Mouse (Mus musculus) left cerebral cortex, postnatal 4 days (tissue): ENCODE data around the gene Hist1h4b. TPM values are rescaled to one million over a fixed set of nuclear protein-coding genes. Genes with fewer than 3 reads are reported as not detected.
"Not testable (repeated sequence)": the region's sequence is repeated elsewhere in the genome, so short reads cannot be mapped to it uniquely, and the experiment has no call there.

Experiments used
- DNase-seq: peaks from one replicate; pipeline ENCODE4 v3.0.0-alpha.2; 2022
- intact Hi-C: fragments of 180-260 bp; cut with DNase I; formaldehyde crosslinking; loops from one replicate; pipeline ENCODE4 v1.15.1; 2025
- total RNA-seq, 2 experiments: library from RNA; stranded (reverse); gene quantifications; 2 replicates each; pipeline ENCODE4 v1.2.3; 2021

Hist1h4b gene
- total RNA-seq, 2 experiments from 2014 or later = 139 to 151 TPM

GRCm38 (mm10) chr13:23739069-23739921 lies 17.5 kb upstream of the Hist1h4b start:
- intact Hi-C loops = no loop called here
- peak; percentile 87 for DNase-seq

DNA sequence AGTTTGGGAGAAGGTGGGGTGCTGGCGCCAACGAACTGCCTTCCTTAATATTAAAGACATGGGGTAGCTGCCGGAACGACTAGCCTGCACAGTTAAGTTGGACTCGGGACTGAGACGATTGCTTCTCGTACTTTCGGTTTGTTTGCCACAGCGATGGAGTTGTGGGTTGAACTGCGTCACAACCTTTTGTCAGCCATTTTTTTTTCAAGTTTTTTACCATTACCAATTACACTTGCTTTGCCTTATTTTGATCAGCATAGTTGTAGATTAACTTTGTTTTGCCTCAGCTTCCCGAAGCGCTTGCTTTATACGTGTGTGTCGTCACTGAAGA lies 16.9 kb upstream of the Hist1h4b start:
- DNase-seq = no peak
- intact Hi-C loops = no loop called here

DNA sequence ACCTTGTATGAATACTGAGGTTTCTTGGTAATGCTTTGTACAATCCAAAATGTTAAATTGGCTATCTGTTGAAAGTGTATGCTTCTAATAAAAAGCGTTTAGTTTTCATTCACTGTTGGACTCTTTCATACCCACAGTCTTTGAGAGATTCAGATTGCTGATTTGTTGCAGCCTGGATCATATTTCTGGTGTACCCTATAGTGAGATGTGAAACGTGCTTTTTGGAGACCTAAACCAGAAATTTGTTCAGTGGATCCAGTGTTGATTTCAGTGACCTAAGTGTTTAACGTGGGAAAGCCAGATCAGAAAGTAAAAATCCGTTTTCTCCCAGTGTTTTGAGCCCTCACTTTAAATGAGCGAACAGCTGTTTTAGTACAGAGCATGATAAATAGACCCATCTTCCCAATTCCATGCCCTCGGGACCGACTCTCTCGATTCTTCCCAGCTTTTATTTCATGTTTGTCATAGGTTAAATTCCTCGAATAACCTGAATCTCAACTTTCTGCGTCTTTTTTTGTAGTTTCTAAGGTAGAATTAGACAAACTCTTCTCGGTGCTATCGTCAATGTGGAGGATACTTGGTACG lies 16.5 kb upstream of the Hist1h4b start:
- no peak for DNase-seq
- intact Hi-C loops = no loop called here

DNA sequence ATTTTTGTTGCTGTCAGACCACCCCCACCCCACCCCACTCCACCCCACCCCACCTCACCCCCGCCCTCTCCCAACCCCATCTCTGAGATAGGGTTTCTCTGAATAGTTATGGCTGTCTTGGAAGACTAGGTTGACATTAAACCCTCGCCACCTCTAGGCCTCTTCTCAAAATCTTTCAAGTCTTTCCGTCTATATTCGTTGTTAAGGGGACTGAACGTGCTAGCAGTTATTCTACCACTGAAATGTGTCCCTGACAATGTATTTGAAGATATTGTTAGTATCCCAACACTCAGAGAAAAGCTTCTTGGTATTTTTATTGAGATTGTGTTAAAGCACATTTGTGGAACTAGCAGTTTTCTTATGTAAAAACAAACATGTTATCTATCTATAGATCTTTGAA lies 15.9 kb upstream of the Hist1h4b start:
- intact Hi-C loops = no loop called here
- no peak for DNase-seq

GRCm38 (mm10) chr13:23742007-23742406 lies 14.8 kb upstream of the Hist1h4b start:
- no peak for DNase-seq
- intact Hi-C loops = no loop called here

GRCm38 (mm10) chr13:23743215-23743614 lies 13.6 kb upstream of the Hist1h4b start:
- intact Hi-C loops = no loop called here
- DNase-seq = no peak

DNA sequence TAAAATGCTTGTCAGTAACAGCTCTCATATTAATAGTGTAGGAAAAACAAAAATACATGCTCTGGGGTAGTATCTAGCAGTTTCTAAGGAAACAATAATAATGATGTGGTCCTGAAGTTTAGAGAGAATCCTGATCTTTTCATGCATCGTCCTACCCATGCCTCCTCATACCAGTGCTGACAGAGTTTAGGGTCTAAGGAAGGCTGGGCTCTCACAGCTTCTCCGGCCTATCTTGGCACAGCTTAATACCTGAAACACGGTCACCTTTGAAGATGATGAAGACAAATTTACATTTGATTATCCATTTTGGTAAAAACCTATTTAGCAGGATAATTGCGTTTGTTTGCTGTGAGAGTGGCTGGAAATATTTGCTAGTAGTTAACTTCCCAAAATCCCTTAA lies 12.8 kb upstream of the Hist1h4b start:
- intact Hi-C loops = no loop called here
- DNase-seq = no peak

DNA sequence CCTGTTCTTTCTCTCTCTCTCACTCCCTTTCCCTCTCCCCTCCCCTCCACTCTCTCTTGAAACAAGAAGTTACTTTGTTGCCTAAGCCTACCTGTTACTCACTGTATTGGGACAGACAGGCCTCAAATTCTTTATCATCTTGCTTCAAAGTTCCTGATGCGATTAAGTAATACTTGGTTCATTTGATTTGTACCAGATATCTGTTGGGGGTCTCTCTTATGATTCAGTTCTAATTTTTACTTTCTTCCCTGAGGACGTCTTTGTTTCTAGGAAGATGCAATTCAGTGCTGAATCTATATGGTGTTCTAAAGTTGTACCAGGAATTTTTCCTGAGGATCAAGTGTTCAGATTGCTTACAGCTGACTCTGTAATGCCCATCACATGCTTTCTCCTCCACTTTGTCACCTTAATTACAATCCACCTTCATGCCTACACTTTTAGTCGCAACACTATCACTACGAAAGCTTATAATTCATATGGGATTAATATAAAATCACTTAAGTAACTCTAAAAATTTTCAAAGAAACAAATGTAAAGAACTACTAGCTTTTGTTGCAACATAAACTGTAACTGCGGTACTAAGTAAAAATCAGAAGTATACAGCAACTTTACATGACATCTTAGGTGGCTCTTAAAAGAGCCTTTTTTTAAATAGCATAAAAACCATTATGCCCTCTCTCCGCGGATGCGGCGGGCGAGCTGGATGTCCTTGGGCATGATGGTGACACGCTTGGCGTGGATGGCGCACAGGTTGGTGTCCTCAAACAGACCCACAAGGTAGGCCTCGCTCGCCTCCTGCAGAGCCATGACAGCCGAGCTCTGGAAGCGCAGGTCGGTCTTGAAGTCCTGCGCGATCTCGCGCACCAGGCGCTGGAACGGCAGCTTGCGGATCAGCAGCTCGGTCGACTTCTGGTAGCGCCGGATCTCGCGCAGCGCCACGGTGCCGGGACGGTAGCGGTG lies 12.1 kb upstream of the Hist1h4b start:
- intact Hi-C loops = no loop called here

GRCm38 (mm10) chr13:23745381-23746161 lies 11.2 kb upstream of the Hist1h4b start, which contains the start of gene Hist1h3c:
Gene Hist1h3c (minus strand): TSS chr13:23745602.
- intact Hi-C loops = no loop called here

More for the DNA sequence above, 12.1 kb upstream of the Hist1h4b start:
- DNase-seq = no peak

GRCm38 (mm10) chr13:23746201-23747080 lies 10.4 kb upstream of the Hist1h4b start, which contains the start of gene Hist1h2bb:
Gene Hist1h2bb (plus strand): TSS chr13:23746734.
- intact Hi-C loops = not testable (repeated sequence)
- DNase-seq = peak; percentile 58

More at GRCm38 (mm10) chr13:23745381-23746161, 11.2 kb upstream of the Hist1h4b start, which contains the start of gene Hist1h3c:
- peak; percentile 84 for DNase-seq

DNA sequence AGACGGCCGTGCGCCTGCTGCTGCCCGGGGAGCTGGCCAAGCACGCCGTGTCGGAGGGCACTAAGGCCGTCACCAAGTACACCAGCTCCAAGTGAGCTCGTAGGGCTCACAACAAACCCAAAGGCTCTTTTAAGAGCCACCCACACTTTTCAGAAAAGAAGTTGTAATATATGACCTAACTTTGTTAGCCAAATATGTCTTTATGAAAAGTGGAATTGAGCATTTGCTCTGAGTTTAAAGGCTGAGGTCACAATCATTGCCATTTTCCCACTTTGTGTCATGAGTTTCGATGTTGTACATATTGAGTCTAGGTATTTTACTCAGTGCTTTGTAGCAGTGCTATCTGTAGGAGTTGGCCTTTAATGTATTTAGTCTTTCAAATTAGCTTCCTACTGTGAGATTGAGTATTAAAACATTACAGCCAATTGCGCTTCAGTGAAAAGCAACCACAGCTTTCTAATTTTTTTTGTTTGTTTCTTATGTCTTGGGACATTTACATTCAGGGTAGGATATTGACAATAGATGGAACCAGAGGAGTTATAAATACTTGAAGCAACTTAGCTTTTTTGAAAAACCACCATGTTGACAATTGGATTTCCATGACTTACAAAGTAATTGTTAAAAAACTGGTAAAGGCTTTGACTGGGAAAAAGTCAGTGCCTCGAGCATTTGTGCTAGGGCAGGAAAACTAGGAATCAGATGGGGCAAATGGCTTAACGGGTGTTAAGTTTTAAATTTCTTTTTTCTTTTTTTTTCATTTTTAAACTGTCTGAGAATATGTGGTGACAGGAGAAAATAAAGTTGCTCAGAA lies 9.5 kb upstream of the Hist1h4b start:
- no peak for DNase-seq
- intact Hi-C loops = no loop called here

DNA sequence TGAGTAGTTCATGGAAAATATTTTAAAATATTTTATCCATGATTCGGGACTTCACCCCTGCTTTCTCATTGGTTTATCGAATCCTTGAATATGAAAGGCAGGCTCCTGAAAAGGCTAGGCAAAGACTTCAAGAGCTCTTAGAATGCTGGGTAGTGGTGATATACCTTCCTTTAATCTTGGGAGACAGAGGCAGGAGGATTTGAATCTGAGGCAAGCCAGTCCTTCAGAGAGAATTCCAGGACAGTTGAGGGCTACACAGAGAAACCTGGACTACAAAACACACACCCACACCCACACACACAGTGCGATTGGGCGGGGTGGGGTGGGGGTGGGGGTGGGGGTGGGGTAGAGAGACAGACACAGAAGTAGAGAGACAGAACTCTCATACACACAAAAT lies 8.9 kb upstream of the Hist1h4b start:
- intact Hi-C loops = no loop called here
- no peak for DNase-seq

- intact Hi-C loops = loop anchor here (10.0 kb wide), 1 partner anchor 185 kb away; the partner anchor contains the start of gene Hist1h3e
Observed at GRCm38 (mm10) chr13:23749563-23750121, 7.2 kb upstream of the Hist1h4b start.

GRCm38 (mm10) chr13:23750839-23751477 lies 5.9 kb upstream of the Hist1h4b start, which contains the start of gene Hist1h2ab:
Gene Hist1h2ab (plus strand): TSS chr13:23751126.
- intact Hi-C loops = loop anchor here (10.0 kb wide), 1 partner anchor 186 kb away; the partner anchor contains the start of gene Hist1h3e
- peak; percentile 49 for DNase-seq

More at GRCm38 (mm10) chr13:23749563-23750121, 7.2 kb upstream of the Hist1h4b start:
- DNase-seq = no peak

DNA sequence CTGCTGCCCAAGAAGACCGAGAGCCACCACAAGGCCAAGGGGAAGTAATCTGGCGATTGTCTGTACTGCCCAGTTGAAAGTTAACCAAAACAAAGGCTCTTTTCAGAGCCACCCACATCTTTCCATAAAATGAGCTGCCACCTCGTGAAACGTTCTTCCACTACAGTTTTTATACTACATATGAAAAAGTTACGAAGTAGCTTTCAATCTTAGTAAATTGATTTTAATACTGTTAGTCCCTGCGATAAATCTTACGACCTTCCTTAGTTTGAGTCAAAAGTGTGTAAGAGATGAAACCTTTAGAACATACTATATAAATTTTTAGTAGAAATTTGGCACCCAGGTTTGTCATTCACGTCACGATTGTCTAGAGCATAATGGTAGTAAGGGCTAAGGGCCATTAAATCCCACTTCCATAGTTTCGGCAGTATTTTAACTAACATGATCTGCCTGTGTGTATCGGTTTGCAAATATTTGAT lies 5.3 kb upstream of the Hist1h4b start:
- intact Hi-C loops = loop anchor here (10.0 kb wide), 1 partner anchor 187 kb away; the partner anchor contains the start of gene Hist1h3e
- no peak for DNase-seq

GRCm38 (mm10) chr13:23752067-23752741 lies 4.6 kb upstream of the Hist1h4b start, which contains the start of gene Hist1h3b:
Gene Hist1h3b (plus strand): TSS chr13:23752267.
- intact Hi-C loops = loop anchor here (10.0 kb wide), 1 partner anchor 187 kb away; the partner anchor contains the start of gene Hist1h3e
- peak; percentile 92 for DNase-seq
